Mouse (Mus musculus): ENCODE results near the gene Snx4. TPM values are rescaled to one million over a fixed set of nuclear protein-coding genes. Genes with fewer than 3 reads are reported as not detected.
A peak's percentile ranks its signal among the peaks of the same experiment; 100 is the strongest.

Snx4 gene
- polyA plus RNA-seq, 1 experiment from 2014 or later, result 103 TPM

GRCm38 (mm10) chr16:33325704-33326455 lies 74.6 kb downstream of the Snx4 start:
- Histone ChIP-seq H3K9ac (ENCODE audit: low read depth, low read length) (no peak overlapping the region), H3K4me1 (ENCODE audit: control insufficient read depth, insufficient read depth, low read depth, low read length) (no peaks in the 10 kb centered on the region), H3K4me3 (ENCODE audit: low read length) (no peak overlapping the region), H3K36me3 (ENCODE audit: control insufficient read depth, insufficient read depth, low read length) (no peaks in the 10 kb centered on the region), H3K27me3 (replicated peaks; ENCODE audit: control insufficient read depth, insufficient read depth, low read length) (no peaks in the 10 kb centered on the region), H3K9me3 (ENCODE audit: control insufficient read depth, low read length) (no peaks in the 10 kb centered on the region), H3K27ac (ENCODE audit: low read depth, low read length) (no peak overlapping the region), H3K4me2 (ENCODE audit: low read length) (no peak overlapping the region)
- 48% methylated on average over 12 of the region's 12 CpGs for WGBS
- no peak for ATAC-seq

DNA sequence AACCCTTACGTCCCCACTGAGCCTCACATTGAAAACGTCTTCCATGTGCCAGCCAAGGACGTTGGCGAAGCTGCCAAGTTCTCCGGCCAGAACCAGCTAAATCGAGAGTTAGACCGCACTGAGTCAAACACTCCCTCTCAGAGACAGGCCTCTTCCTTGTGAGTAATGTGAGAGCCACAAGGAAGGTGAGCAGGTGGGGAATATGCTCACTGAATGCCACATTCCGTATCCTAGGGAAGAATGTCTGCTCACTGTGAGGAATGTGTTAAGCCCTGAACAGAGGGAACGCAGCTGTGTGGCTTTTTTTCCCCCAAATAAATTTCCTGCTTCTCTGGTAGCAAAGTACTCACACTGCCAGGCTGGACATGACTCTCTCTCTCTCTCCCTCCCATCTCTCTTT lies 75.3 kb downstream of the Snx4 start:
- no peak overlapping the region for H3K9ac ChIP-seq (ENCODE audit: low read depth, low read length)
- H3K27me3 ChIP-seq (replicated peaks; ENCODE audit: control insufficient read depth, insufficient read depth, low read length), result no peaks in the 10 kb centered on the region
- H3K4me2 ChIP-seq (ENCODE audit: low read length), result no peak overlapping the region
- H3K9me3 ChIP-seq (ENCODE audit: control insufficient read depth, low read length), result no peaks in the 10 kb centered on the region
- H3K27ac ChIP-seq (ENCODE audit: low read depth, low read length), result no peak overlapping the region
- no peaks in the 10 kb centered on the region for H3K4me1 ChIP-seq (ENCODE audit: control insufficient read depth, insufficient read depth, low read depth, low read length)
- H3K36me3 ChIP-seq (ENCODE audit: control insufficient read depth, insufficient read depth, low read length), result no peaks in the 10 kb centered on the region
- no peak for ATAC-seq
- no peak overlapping the region for H3K4me3 ChIP-seq (ENCODE audit: low read length)
- 63% methylated on average over 9 of the region's 9 CpGs for WGBS

DNA sequence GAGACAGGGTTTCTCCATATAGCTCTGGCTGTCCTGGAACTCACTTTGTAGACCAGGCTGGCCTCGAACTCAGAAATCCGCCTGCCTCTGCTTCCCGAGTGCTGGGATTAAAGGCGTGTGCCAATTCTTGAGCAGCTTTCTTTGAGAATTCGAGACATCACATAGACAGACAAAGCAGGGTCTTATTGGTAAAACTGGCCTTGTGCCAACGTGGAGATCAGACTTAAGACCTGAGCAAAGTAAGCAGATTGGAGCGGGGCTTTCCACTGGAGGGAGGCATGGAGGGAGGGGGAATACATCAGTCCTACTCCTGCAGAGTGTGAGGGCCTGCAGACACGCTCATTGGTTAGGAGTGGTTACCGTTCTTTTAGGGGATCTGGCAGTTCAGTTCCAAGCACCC lies 75.9 kb downstream of the Snx4 start:
- Histone ChIP-seq H3K36me3 (ENCODE audit: control insufficient read depth, insufficient read depth, low read length) (no peaks in the 10 kb centered on the region), H3K9ac (ENCODE audit: low read depth, low read length) (no peak overlapping the region), H3K27ac (ENCODE audit: low read depth, low read length) (no peak overlapping the region), H3K4me1 (ENCODE audit: control insufficient read depth, insufficient read depth, low read depth, low read length) (no peaks in the 10 kb centered on the region), H3K27me3 (replicated peaks; ENCODE audit: control insufficient read depth, insufficient read depth, low read length) (no peaks in the 10 kb centered on the region), H3K4me3 (ENCODE audit: low read length) (no peak overlapping the region), H3K9me3 (ENCODE audit: control insufficient read depth, low read length) (no peaks in the 10 kb centered on the region), H3K4me2 (ENCODE audit: low read length) (no peak overlapping the region)
- no peak for ATAC-seq
- 75% methylated on average over 9 of the region's 9 CpGs for WGBS

DNA sequence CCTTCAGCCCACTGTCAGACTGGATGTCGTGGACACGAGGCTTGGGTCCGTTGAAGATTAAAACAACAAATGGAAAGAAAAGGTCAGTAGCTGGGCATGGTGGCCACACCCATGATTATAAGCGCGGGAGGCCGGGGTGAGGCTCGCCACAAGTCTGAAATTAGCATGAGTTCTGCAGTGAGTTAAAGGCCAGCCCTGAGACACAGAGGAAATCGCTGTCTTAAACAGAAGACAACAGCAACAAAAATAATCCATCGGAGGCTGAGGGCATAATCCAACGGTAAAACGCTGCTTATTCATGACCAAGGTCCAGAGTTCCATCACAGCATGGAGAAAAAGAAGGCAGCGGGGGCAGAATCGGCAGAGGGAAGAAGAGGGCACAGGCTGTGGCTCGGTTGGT lies 81.8 kb downstream of the Snx4 start:
- H3K27ac ChIP-seq (ENCODE audit: low read depth, low read length), result no peak overlapping the region
- H3K4me1 ChIP-seq (ENCODE audit: control insufficient read depth, insufficient read depth, low read depth, low read length), result no peaks in the 10 kb centered on the region; the same call in 1 of the 2 replicates
- H3K9me3 ChIP-seq (ENCODE audit: control insufficient read depth, low read length), result no peaks in the 10 kb centered on the region
- no peak overlapping the region for H3K4me3 ChIP-seq (ENCODE audit: low read length)
- 90% methylated on average over 14 of the region's 14 CpGs for WGBS
- H3K9ac ChIP-seq (ENCODE audit: low read depth, low read length), result no peak overlapping the region
- H3K27me3 ChIP-seq (replicated peaks; ENCODE audit: control insufficient read depth, insufficient read depth, low read length), result no peaks in the 10 kb centered on the region
- H3K36me3 ChIP-seq (ENCODE audit: control insufficient read depth, insufficient read depth, low read length), result no peaks in the 10 kb centered on the region
- no peak for ATAC-seq
- no peak overlapping the region for H3K4me2 ChIP-seq (ENCODE audit: low read length)

- no peak overlapping the region for H3K9ac ChIP-seq (ENCODE audit: low read depth, low read length)
- H3K4me3 ChIP-seq (ENCODE audit: low read length), result no peak overlapping the region; the same call in 1 of the 2 replicates
- no peaks in the 10 kb centered on the region for H3K27me3 ChIP-seq (replicated peaks; ENCODE audit: control insufficient read depth, insufficient read depth, low read length)
- WGBS, result 14% methylated on average over 8 of the region's 8 CpGs
- ATAC-seq, result peak; percentile 78
- H3K4me1 ChIP-seq (ENCODE audit: control insufficient read depth, insufficient read depth, low read depth, low read length), result no peaks in the 10 kb centered on the region; the same call in 1 of the 2 replicates
- no peak overlapping the region for H3K27ac ChIP-seq (ENCODE audit: low read depth, low read length)
- no peaks in the 10 kb centered on the region for H3K9me3 ChIP-seq (ENCODE audit: control insufficient read depth, low read length)
- H3K4me2 ChIP-seq (ENCODE audit: low read length), result peak overlapping the region; percentile 43
- H3K36me3 ChIP-seq (ENCODE audit: control insufficient read depth, insufficient read depth, low read length), result no peaks in the 10 kb centered on the region
These were observed 85.9 kb downstream of the Snx4 start for GRCm38 (mm10) chr16:33337177-33337576.

DNA sequence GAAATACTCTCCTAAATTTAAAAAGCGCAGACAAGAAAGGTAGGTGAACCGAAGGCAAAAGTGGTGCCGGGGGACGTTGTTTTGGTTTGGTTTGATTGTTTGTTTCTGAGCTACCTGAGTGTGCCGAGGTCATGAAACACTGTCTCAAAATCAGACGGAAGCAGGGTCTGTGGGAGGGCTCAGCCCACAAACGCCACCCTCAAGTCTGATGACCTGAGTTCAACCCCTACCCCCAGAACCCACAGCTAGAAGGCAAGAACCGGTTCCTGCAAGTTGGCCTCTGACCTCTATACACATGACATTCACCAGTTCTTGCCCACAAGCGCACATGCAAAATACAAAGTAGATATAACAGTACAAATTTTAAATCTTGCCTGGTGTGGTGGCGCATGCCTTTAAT lies 86.4 kb downstream of the Snx4 start:
- Histone ChIP-seq H3K9me3 (ENCODE audit: control insufficient read depth, low read length) (no peaks in the 10 kb centered on the region), H3K27me3 (replicated peaks; ENCODE audit: control insufficient read depth, insufficient read depth, low read length) (no peaks in the 10 kb centered on the region), H3K4me1 (ENCODE audit: control insufficient read depth, insufficient read depth, low read depth, low read length) (no peaks in the 10 kb centered on the region; the same call in 1 of the 2 replicates), H3K27ac (ENCODE audit: low read depth, low read length) (no peak overlapping the region), H3K9ac (ENCODE audit: low read depth, low read length) (no peak overlapping the region), H3K4me3 (ENCODE audit: low read length) (no peak overlapping the region), H3K36me3 (ENCODE audit: control insufficient read depth, insufficient read depth, low read length) (no peaks in the 10 kb centered on the region), H3K4me2 (ENCODE audit: low read length) (no peak overlapping the region; the same call in 1 of the 2 replicates)
- no peak for ATAC-seq
- WGBS, result 90% methylated on average over 10 of the region's 10 CpGs

- no peak overlapping the region for H3K27ac ChIP-seq (ENCODE audit: low read depth, low read length)
- H3K4me2 ChIP-seq (ENCODE audit: low read length), result no peak overlapping the region
- H3K4me1 ChIP-seq (ENCODE audit: control insufficient read depth, insufficient read depth, low read depth, low read length), result no peaks in the 10 kb centered on the region; the same call in 1 of the 2 replicates
- 67% methylated on average over 4 of the region's 4 CpGs for WGBS
- H3K9me3 ChIP-seq (ENCODE audit: control insufficient read depth, low read length), result no peaks in the 10 kb centered on the region
- H3K36me3 ChIP-seq (ENCODE audit: control insufficient read depth, insufficient read depth, low read length), result no peaks in the 10 kb centered on the region
- no peaks in the 10 kb centered on the region for H3K27me3 ChIP-seq (replicated peaks; ENCODE audit: control insufficient read depth, insufficient read depth, low read length)
- ATAC-seq, result no peak
- H3K9ac ChIP-seq (ENCODE audit: low read depth, low read length), result no peak overlapping the region
- H3K4me3 ChIP-seq (ENCODE audit: low read length), result no peak overlapping the region
These were observed 87.2 kb downstream of the Snx4 start for GRCm38 (mm10) chr16:33338492-33338891.

DNA sequence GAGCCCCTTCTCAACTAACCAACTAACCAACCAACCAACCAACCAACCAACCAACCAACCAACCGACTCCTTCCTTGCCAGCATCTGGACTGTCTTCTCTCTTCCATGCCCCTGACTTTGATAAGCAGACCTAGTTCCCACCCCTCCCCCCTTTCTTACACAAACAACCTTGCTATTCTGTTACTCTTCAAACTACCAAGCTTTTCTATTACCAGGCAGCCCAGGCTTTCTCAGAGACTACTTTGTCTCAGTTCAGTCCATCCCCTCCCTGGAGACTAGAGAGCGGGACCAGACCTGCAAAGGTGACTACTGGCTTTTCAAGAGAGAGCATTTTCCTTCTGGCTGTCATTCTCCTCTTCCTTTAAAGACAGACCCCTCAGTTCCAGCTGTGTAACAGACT lies 88.2 kb downstream of the Snx4 start:
- no peaks in the 10 kb centered on the region for H3K36me3 ChIP-seq (ENCODE audit: control insufficient read depth, insufficient read depth, low read length)
- no peak overlapping the region for H3K9ac ChIP-seq (ENCODE audit: low read depth, low read length)
- 85% methylated on average over 2 of the region's 2 CpGs for WGBS
- H3K4me3 ChIP-seq (ENCODE audit: low read length), result no peak overlapping the region
- no peak for ATAC-seq
- no peak overlapping the region for H3K27ac ChIP-seq (ENCODE audit: low read depth, low read length)
- peaks cover 3% of the 10 kb centered on the region; the same call in 1 of the 2 replicates for H3K4me1 ChIP-seq (ENCODE audit: control insufficient read depth, insufficient read depth, low read depth, low read length)
- H3K27me3 ChIP-seq (replicated peaks; ENCODE audit: control insufficient read depth, insufficient read depth, low read length), result no peaks in the 10 kb centered on the region
- H3K4me2 ChIP-seq (ENCODE audit: low read length), result no peak overlapping the region
- H3K9me3 ChIP-seq (ENCODE audit: control insufficient read depth, low read length), result no peaks in the 10 kb centered on the region

DNA sequence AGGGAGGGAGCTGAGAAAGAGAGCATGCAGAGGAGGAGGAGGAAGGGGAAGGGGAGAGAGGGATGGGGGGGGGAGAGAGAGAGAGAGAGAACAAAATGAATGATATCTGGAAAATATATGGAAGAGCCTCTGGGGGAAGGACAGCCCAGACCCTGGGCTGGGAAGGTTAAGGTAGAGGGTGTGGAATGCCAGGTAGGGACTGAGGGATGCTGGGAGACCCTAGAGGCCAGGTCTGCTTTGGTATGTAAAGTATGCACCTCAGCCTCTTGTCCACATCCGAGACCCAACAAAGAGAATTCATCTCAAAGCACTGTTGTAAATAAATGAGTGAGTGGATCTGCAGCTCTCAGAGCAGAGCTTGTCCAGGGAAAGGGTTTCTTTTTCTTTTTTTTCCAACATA lies 91.1 kb downstream of the Snx4 start:
- Histone ChIP-seq H3K9me3 (ENCODE audit: control insufficient read depth, low read length) (no peaks in the 10 kb centered on the region), H3K27ac (ENCODE audit: low read depth, low read length) (no peak overlapping the region), H3K9ac (ENCODE audit: low read depth, low read length) (no peak overlapping the region), H3K4me2 (ENCODE audit: low read length) (no peak overlapping the region), H3K4me1 (ENCODE audit: control insufficient read depth, insufficient read depth, low read depth, low read length) (peaks cover 4% of the 10 kb centered on the region; the same call in 1 of the 2 replicates), H3K4me3 (ENCODE audit: low read length) (no peak overlapping the region), H3K36me3 (ENCODE audit: control insufficient read depth, insufficient read depth, low read length) (no peaks in the 10 kb centered on the region), H3K27me3 (replicated peaks; ENCODE audit: control insufficient read depth, insufficient read depth, low read length) (no peaks in the 10 kb centered on the region)
- 69% methylated on average over 1 of the region's 1 CpGs for WGBS
- ATAC-seq, result no peak

Measured in hindbrain, embryonic 16.5 days (tissue).